Mouse (Mus musculus) midbrain, embryonic 10.5 days (tissue): ENCODE results near the gene Cmbl. TPM values are rescaled to one million over a fixed set of nuclear protein-coding genes. Genes with fewer than 3 reads are reported as not detected.
A peak's percentile ranks its signal among the peaks of the same experiment; 100 is the strongest.

Source experiments
- DNase-seq: peaks from one replicate; pipeline ENCODE4 v3.0.0-alpha.2; 2017; ENCODE audit warnings: low spot score
- H3K27ac ChIP-seq: fragments of 300-500 bp; sonication (generic); replicated peaks from 2 replicates; pipeline ENCODE4 v1.5.1; 2016; ENCODE audit warnings: mild to moderate bottlenecking
- H3K27me3 ChIP-seq: fragments of 300-500 bp; sonication (generic); 2 replicates; pipeline ENCODE4 v1.6.1; 2016; ENCODE audit warnings: low read depth, mild to moderate bottlenecking; ENCODE audit not compliant: poor library complexity, severe bottlenecking
- H3K36me3 ChIP-seq: fragments of 300-500 bp; sonication (generic); 2 replicates; pipeline ENCODE4 v1.6.1; 2016; ENCODE audit warnings: mild to moderate bottlenecking, moderate library complexity
- H3K4me1 ChIP-seq: fragments of 300-500 bp; sonication (generic); 2 replicates; pipeline ENCODE4 v1.6.1; 2016
- H3K4me3 ChIP-seq: fragments of 300-500 bp; sonication (generic); 2 replicates; pipeline ENCODE4 v1.5.1; 2016; ENCODE audit warnings: mild to moderate bottlenecking, moderate library complexity
- H3K9me3 ChIP-seq: fragments of 300-500 bp; sonication (generic); replicated peaks from 2 replicates; pipeline ENCODE4 v1.6.1; 2016; ENCODE audit warnings: mild to moderate bottlenecking
- WGBS: fragments of 180-500 bp; shearing (Covaris S2); methylation state at CpG from one replicate; pipeline ENCODE4 v1.1.7; 2016; 5-methylcytosine and 5-hydroxymethylcytosine counted together
- polyA plus RNA-seq: library from polyadenylated mRNA; unstranded; fragments of >200 nt; fragmentation: Nextera tagmentation; extraction: Ambion mirVana; gene quantifications from 2 replicates; pipeline ENCODE4 v1.2.1, GENCODE M21; 2016

The Cmbl gene
- polyA plus RNA-seq, 1 experiment from 2014 or later, result 1.6 TPM

DNA sequence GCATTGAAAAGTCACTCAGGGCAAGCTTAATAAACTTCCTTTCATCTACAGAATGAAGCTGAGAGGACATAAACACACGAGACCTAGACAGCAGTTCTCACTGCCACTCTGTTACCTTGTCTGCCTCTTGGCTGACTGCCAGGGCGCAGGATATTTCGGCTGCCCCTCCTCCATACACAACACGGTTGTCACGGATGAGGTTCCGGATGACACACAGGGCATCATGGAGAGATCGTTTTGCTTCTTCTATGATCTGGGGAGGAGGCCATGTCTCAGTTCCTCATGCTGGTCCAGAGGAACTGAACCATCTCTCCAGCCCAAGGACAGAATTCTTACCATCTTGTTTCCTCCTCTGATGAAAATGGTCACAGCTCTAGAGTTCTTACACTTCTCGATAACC, 27.3 kb downstream of the Cmbl start:
- peaks cover 92% of the 10 kb centered on the region for H3K36me3 ChIP-seq
- no peak overlapping the region for H3K4me3 ChIP-seq
- H3K27ac ChIP-seq, result no peak overlapping the region
- DNase-seq, result no peak
- no peaks in the 10 kb centered on the region for H3K4me1 ChIP-seq
- no peaks in the 10 kb centered on the region for H3K27me3 ChIP-seq
- WGBS, result 94% methylated on average over 8 of the region's 8 CpGs
- H3K9me3 ChIP-seq, result no peaks in the 10 kb centered on the region

GRCm38 (mm10) chr15:31594260-31594659, 29.1 kb downstream of the Cmbl start:
- H3K27me3 ChIP-seq, result no peaks in the 10 kb centered on the region
- no peak for DNase-seq
- peaks cover 92% of the 10 kb centered on the region for H3K36me3 ChIP-seq
- H3K9me3 ChIP-seq, result no peaks in the 10 kb centered on the region
- no peak overlapping the region for H3K4me3 ChIP-seq
- H3K4me1 ChIP-seq, result peaks cover 4% of the 10 kb centered on the region
- no peak overlapping the region for H3K27ac ChIP-seq
- 95% methylated on average over 14 of the region's 14 CpGs for whole genome bisulfite sequencing

DNA sequence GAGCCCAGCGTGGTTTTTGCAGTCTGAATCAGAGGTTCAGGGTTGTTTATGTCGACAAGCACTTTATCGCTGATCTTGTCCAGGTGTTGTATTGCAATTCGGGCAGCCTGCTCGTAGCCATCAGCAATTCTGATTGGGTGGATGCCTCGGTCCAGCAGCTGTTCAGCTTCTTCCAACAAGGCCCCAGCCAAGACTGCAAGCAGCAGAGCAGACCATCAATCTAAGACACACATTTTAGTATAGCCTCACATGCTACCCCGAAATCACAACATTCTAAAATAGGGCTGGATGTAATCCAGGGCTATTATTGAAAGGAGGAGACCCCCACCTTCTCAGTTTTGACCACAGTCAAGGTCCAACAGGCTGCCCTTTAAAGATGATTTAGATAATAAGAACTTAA, 30.5 kb downstream of the Cmbl start:
- Histone ChIP-seq H3K4me3 (no peak overlapping the region), H3K36me3 (peaks cover 78% of the 10 kb centered on the region), H3K27ac (no peak overlapping the region), H3K9me3 (no peaks in the 10 kb centered on the region), H3K27me3 (no peaks in the 10 kb centered on the region), H3K4me1 (peaks cover 18% of the 10 kb centered on the region)
- DNase-seq, result no peak
- 93% methylated on average over 7 of the region's 7 CpGs for WGBS

DNA sequence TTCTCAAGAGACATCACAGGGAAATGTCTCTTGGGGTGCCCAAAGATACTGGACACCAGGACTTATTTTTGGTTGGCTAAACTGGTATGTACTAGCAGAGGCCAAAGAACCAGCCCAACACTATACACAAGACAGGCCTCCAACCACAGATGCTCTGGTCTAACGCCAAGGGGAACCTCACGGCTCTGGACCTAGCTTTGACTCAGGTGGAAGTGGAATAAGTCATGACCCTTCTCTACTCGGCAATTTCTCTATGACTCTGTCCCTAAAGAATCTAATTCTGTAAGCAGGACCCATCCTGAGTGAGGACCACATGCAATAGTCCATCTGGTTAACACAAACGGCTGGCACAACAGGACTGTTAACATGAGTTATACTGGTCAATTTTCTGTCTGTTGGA, 34.6 kb downstream of the Cmbl start:
- Histone ChIP-seq H3K27me3 (no peaks in the 10 kb centered on the region), H3K4me1 (peaks cover 28% of the 10 kb centered on the region), H3K36me3 (peaks cover 36% of the 10 kb centered on the region), H3K27ac (no peak overlapping the region), H3K9me3 (no peaks in the 10 kb centered on the region), H3K4me3 (peak overlapping the region; percentile 83)
- DNase-seq, result no peak
- 83% methylated on average over 4 of the region's 4 CpGs for WGBS

DNA sequence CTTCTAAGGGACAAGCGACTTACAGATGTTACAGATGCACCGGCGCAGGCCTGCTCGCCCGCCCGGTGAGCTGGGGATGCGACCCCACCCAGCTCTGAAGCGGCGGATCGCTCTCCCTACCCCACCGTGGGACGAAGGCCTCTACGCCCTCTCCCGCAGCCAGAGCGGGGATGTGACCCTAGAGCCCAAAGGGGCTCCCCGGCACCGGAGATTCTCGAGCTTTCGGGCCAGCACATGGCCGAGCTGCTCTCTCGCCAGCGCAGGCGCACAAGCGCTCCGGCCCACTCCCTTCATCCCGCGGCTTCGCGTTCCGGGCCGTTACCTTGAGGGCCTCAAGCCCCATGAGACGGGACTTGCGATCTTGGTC, 36.1 kb downstream of the Cmbl start:
- WGBS, result under 1% methylated on average over 33 of the region's 33 CpGs
- Histone ChIP-seq H3K4me3 (peak overlapping the region; percentile 83), H3K27me3 (no peaks in the 10 kb centered on the region), H3K36me3 (peaks cover 22% of the 10 kb centered on the region), H3K27ac (peak overlapping the region; percentile 97), H3K4me1 (peaks cover 28% of the 10 kb centered on the region), H3K9me3 (no peaks in the 10 kb centered on the region)
- DNase-seq, result no peak

DNA sequence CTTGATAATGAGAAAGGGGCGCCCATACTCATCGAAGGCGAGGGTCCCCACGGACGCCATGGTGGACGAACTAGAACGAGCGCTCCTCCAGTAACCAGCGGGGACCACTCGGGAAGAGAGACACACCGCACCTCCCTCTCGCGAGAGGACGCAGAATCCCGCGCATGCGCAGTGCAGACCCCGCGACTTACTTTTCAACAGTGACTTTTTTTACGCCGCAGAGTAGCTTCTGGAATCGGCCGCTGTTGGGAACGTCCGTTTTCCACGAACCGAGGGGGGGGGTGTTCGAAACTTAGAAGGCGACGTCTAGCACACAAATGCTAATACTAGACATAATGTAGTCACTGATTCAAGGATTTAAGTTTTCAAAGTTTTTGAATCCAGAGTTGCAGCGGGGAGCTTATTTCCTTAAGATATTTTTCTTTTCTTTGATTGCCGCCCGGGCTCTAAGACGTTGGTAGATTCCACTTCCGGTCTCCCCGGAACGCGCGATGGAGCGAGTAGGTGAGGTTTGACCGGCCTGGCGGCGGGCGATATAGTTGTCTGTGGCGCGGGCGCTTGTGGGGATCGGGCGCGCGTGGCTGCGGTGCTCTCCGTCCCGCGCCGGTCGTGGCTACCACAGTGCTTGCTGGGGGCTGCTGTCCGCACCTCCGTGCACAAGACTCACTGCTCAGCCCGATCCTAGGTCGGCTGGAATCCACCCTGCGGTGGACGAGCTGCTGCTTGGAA, 36.6 kb downstream of the Cmbl start, which contains the start of the genes Cct5 and Fam173b:
Cct5 (minus strand) TSS at position 159 of the 729 bp plus-strand sequence.
Fam173b (plus strand) TSS at position 207 of the 729 bp plus-strand sequence.
- under 1% methylated on average over 63 of the region's 63 CpGs for WGBS
- peak; percentile 99 for DNase-seq
- peaks cover 28% of the 10 kb centered on the region for H3K4me1 ChIP-seq
- peak within 1 kb of the TSS; percentile 97 for H3K27ac ChIP-seq
- H3K36me3 ChIP-seq, result peaks cover 17% of the 10 kb centered on the region
- peak within 1 kb of the TSS; percentile 83 for H3K4me3 ChIP-seq
- no peaks in the 10 kb centered on the region for H3K9me3 ChIP-seq
- no peaks in the 10 kb centered on the region for H3K27me3 ChIP-seq

GRCm38 (mm10) chr15:31602426-31602825, 37.2 kb downstream of the Cmbl start:
- WGBS, result 16% methylated on average over 15 of the region's 15 CpGs
- H3K27me3 ChIP-seq, result no peaks in the 10 kb centered on the region
- peak overlapping the region; percentile 83 for H3K4me3 ChIP-seq
- H3K36me3 ChIP-seq, result peaks cover 11% of the 10 kb centered on the region
- no peaks in the 10 kb centered on the region for H3K9me3 ChIP-seq
- peak overlapping the region; percentile 97 for H3K27ac ChIP-seq
- peaks cover 28% of the 10 kb centered on the region for H3K4me1 ChIP-seq
- peak; percentile 56 for DNase-seq

DNA sequence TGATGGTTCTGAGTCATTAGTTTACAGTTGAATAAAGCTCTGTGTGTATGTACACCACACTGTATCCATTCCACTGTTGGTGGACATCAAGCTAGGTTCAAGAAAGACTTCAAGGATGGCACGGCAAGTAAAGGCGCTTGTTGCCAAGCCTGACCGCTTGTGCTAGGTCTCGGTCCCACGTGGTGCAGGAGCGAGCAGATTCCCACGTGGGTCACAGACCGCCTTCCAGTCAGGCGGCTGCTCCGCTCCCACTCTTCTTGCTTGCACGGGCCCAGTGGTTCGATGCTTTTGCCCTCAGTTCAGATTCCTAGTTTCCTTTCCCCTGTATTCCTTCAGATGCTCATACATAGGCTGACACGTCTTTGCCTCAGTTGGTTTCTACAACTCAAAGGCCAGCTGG, 37.9 kb downstream of the Cmbl start:
- 93% methylated on average over 13 of the region's 13 CpGs for WGBS
- Histone ChIP-seq H3K27ac (no peak overlapping the region), H3K27me3 (no peaks in the 10 kb centered on the region), H3K4me1 (peaks cover 28% of the 10 kb centered on the region), H3K4me3 (peak overlapping the region; percentile 83), H3K9me3 (no peaks in the 10 kb centered on the region), H3K36me3 (peaks cover 6% of the 10 kb centered on the region)
- DNase-seq, result no peak

- no peak for DNase-seq
- Histone ChIP-seq H3K27me3 (no peaks in the 10 kb centered on the region), H3K36me3 (peaks cover 27% of the 10 kb centered on the region), H3K9me3 (no peaks in the 10 kb centered on the region), H3K27ac (no peak overlapping the region), H3K4me1 (peaks cover 9% of the 10 kb centered on the region), H3K4me3 (no peak overlapping the region)
- 78% methylated on average over 6 of the region's 6 CpGs for WGBS
Observed at GRCm38 (mm10) chr15:31606821-31607220, 41.6 kb downstream of the Cmbl start.

- Histone ChIP-seq H3K27ac (no peak overlapping the region), H3K27me3 (no peaks in the 10 kb centered on the region), H3K4me1 (no peaks in the 10 kb centered on the region), H3K4me3 (no peak overlapping the region), H3K36me3 (peaks cover 50% of the 10 kb centered on the region), H3K9me3 (no peaks in the 10 kb centered on the region)
- WGBS, result 79% methylated on average over 3 of the region's 3 CpGs
- DNase-seq, result no peak
Observed at GRCm38 (mm10) chr15:31611027-31611426, 45.8 kb downstream of the Cmbl start.

GRCm38 (mm10) chr15:31611976-31612375, 46.8 kb downstream of the Cmbl start:
- 90% methylated on average over 4 of the region's 4 CpGs for WGBS
- H3K27me3 ChIP-seq, result no peaks in the 10 kb centered on the region
- H3K27ac ChIP-seq, result no peak overlapping the region
- no peaks in the 10 kb centered on the region for H3K4me1 ChIP-seq
- no peaks in the 10 kb centered on the region for H3K9me3 ChIP-seq
- H3K36me3 ChIP-seq, result peaks cover 55% of the 10 kb centered on the region
- H3K4me3 ChIP-seq, result no peak overlapping the region
- DNase-seq, result no peak

DNA sequence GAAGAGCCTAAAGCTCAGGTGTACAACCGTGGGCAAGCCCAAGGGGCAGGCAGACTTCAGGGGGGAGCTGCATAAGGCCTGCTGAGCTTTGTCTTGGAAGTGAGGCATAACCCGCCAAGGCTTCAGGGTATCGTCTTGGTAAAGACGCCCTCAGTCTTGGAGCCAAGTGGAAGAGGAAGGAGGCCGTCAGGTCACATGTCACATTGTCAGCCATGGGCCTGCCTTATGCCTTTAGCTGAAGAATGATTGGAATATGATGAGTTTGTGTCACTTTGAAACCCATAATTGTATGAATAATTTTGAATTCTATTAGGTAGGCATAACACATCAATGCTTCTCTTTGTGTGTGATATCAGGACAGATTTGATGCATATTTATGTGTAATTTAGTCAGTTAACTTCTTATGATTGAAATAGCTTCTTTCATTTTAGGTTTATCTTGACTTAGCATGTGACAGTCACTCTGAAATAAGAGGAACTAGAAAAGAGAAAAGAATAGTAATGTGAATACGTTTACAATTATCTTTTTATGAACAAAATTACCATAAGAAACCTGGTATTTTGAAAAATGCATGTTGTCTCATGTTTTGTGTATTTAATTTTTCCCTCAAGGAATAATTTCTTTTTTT, 48.8 kb downstream of the Cmbl start:
- H3K36me3 ChIP-seq, result peaks cover 70% of the 10 kb centered on the region
- no peak for DNase-seq
- WGBS, result 94% methylated on average over 6 of the region's 6 CpGs

DNA sequence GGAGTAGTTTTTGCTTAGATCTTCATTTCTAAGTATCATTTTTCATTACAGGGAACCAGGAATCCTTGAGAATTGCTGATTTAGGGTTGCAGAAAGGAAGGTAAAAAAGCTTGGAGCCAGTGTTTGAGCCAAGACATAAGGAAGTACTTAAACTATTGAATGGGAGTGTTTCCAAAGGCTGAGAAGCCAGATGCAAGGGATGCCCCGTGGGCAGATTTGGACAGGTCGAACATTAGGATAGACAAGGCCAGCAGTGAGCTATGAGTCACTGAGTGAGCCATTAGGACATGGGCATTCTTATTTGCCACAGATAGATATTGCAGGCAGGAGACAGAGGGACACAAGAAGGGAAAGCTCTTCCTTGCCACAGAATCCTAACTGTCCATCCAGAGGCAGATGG, 49.5 kb downstream of the Cmbl start:
- Histone ChIP-seq H3K36me3 (peaks cover 72% of the 10 kb centered on the region), H3K9me3 (no peaks in the 10 kb centered on the region), H3K4me1 (no peaks in the 10 kb centered on the region), H3K4me3 (no peak overlapping the region), H3K27ac (no peak overlapping the region), H3K27me3 (no peaks in the 10 kb centered on the region)
- WGBS, result 95% methylated on average over 2 of the region's 2 CpGs
- no peak for DNase-seq

More for the DNA sequence above, 48.8 kb downstream of the Cmbl start:
- H3K27me3 ChIP-seq, result no peaks in the 10 kb centered on the region
- H3K4me1 ChIP-seq, result no peaks in the 10 kb centered on the region
- no peaks in the 10 kb centered on the region for H3K9me3 ChIP-seq
- no peak overlapping the region for H3K27ac ChIP-seq
- H3K4me3 ChIP-seq, result no peak overlapping the region
